Mouse (Mus musculus) cerebellum, adult 2 months (tissue): ENCODE measurements around the gene Lrrtm1. TPM values are rescaled to one million over a fixed set of nuclear protein-coding genes. Genes with fewer than 3 reads are reported as not detected.

Experiments
- DNase-seq, 2 experiments: peaks; one replicate each; pipeline ENCODE4 v3.0.0; 2021
- H3K27ac ChIP-seq: fragments of 200-500 bp; 2 replicates; pipeline ENCODE4 v1.5.1; 2012; ENCODE audit warnings: low read length, control low read depth, inconsistent platforms; ENCODE audit not compliant: insufficient read depth
- H3K27me3 ChIP-seq: fragments of 200-500 bp; 2 replicates; pipeline ENCODE4 v1.6.1; 2012; ENCODE audit warnings: inconsistent platforms, mild to moderate bottlenecking, low read length, moderate library complexity; ENCODE audit not compliant: control insufficient read depth, insufficient read depth
- H3K4me1 ChIP-seq: fragments of 200-500 bp; 2 replicates; pipeline ENCODE4 v1.6.1; 2011; ENCODE audit warnings: low read length; ENCODE audit not compliant: control insufficient read depth, insufficient read depth
- H3K4me3 ChIP-seq: fragments of 200-500 bp; replicated peaks from 2 replicates; pipeline ENCODE3; 2011; ENCODE audit warnings: mild to moderate bottlenecking, low read depth, low read length, control low read depth; ENCODE audit not compliant: insufficient read depth
- CTCF ChIP-seq: fragments of 200-500 bp; IDR thresholded peaks from 2 replicates; pipeline ENCODE4 v1.5.1; 2011; ENCODE audit warnings: low read depth, mild to moderate bottlenecking, control low read depth, low read length, moderate library complexity, borderline replicate concordance; ENCODE audit not compliant: insufficient read depth
- POLR2A ChIP-seq: fragments of 200-500 bp; IDR thresholded peaks from 2 replicates; pipeline ENCODE4 v1.6.1; 2011; ENCODE audit warnings: low read length, control low read depth, borderline replicate concordance; ENCODE audit not compliant: insufficient read depth
- WGBS: fragments of 180-500 bp; shearing (Covaris S2); methylation state at CpG from one replicate; pipeline ENCODE4 v1.1.7; 2018; 5-methylcytosine and 5-hydroxymethylcytosine counted together
- polyA plus RNA-seq: library from polyadenylated mRNA; depleted of rRNA; stranded (reverse); fragments of >200 nt; gene quantifications from 2 replicates; pipeline ENCODE4 v1.2.3, GENCODE M21; 2012

Gene Lrrtm1
- polyA plus RNA-seq, 1 experiment = 16.0 TPM

DNA sequence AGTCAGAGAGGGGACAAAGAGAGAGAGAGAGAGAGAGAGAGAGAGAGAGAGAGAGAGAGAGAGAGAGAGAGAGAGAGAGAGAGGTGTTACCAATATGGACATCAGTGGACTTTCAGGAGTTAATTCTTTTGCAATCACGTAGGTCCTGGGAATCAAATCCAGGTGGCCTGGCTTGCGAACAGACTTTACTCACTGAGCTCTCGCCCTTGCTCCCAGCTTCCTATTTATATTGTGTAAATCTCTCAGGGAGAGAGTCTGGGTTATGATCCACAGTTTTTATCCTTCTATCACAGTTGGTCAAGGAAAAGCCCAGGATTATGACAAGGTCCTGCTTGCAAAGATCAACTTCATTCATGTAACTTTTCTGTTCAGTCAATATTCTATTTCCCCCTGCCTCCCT is 22.7 kb downstream of the Lrrtm1 start:
- Histone ChIP-seq H3K27me3 (no peaks in the 10 kb centered on the region), H3K4me3 (no peak overlapping the region), H3K4me1 (no peaks in the 10 kb centered on the region), H3K27ac (no peak overlapping the region)
- WGBS = 68% methylated on average over 3 of the region's 3 CpGs
- DNase-seq = no peak
- TF ChIP-seq POLR2A (no peak), CTCF (no peak)

DNA sequence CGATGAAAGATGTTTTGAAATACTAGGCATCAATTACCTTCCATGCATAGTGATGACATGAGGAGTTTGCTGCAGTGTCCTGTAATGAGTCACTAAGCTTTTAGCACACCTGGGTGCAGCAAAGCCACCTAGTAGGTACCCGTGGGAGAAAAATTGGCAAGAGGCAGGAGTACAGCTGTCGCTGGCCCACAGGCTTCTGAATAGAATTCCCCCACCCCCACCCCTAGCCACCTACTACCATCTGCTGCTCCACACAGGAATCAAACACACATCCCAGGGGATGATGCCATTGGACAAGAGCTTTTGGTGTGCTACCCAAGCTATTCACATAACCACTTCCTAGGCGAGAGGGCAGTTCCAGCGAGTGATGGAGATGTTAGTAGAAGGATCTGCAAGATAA is 36.3 kb downstream of the Lrrtm1 start:
- 40% methylated on average over 5 of the region's 5 CpGs for WGBS
- peak in 1 of 2 experiments; percentile 15 for DNase-seq
- Histone ChIP-seq H3K4me1 (peaks cover 5% of the 10 kb centered on the region; the same call in 1 of the 2 replicates), H3K4me3 (no peak overlapping the region), H3K27ac (no peak overlapping the region), H3K27me3 (no peaks in the 10 kb centered on the region)
- TF ChIP-seq CTCF (no peak), POLR2A (no peak)

DNA sequence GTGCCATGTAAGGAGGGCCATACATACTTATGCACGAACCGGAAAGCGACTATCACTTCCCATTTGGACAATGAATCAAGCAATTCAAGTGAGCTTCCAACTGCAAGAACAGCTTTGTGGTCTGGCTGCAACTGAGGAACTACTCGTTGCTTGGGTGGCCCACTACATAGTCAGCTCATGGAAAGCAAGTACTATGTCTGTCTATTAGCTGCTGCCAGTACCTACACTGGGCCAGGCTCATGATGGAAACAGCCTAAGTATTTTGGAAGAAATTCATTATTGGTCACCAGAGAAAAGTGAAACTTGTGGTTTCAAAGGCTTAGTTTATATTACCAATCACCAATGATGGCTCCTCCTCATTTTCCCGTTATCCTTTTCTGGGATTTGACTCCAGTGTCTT is 43.8 kb downstream of the Lrrtm1 start:
- TF ChIP-seq POLR2A = no peak
- DNase-seq = no peak
- no peaks in the 10 kb centered on the region for H3K27me3 ChIP-seq
- 95% methylated on average over 5 of the region's 5 CpGs for WGBS
- no peak overlapping the region for H3K4me3 ChIP-seq
- peaks cover 7% of the 10 kb centered on the region; the same call in 1 of the 2 replicates for H3K4me1 ChIP-seq
- no peak overlapping the region for H3K27ac ChIP-seq

DNA sequence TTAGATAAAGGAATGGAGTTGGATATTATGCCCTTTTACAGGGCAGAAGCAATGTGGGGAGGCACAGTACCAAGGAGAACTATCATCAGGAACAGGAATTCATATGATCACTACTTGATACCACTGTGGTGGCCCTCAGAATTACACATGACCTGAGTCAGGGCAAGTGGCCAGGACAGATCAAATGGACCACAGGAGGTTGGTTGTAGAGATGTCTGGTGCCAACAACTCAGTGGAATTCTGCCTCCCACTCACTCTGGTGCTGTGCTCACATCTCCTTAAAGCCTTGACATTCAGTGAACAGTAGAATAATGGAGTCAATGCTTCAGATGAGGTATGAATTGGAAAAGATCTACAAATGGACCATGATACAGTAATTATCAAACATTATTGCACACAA is 45.9 kb downstream of the Lrrtm1 start:
- Histone ChIP-seq H3K4me1 (peaks cover 7% of the 10 kb centered on the region; the same call in 1 of the 2 replicates), H3K27ac (no peak overlapping the region), H3K4me3 (no peak overlapping the region), H3K27me3 (no peaks in the 10 kb centered on the region)
- TF ChIP-seq CTCF = no peak
- no peak for TF ChIP-seq POLR2A
- DNase-seq = peak; percentile 31 to 66

DNA sequence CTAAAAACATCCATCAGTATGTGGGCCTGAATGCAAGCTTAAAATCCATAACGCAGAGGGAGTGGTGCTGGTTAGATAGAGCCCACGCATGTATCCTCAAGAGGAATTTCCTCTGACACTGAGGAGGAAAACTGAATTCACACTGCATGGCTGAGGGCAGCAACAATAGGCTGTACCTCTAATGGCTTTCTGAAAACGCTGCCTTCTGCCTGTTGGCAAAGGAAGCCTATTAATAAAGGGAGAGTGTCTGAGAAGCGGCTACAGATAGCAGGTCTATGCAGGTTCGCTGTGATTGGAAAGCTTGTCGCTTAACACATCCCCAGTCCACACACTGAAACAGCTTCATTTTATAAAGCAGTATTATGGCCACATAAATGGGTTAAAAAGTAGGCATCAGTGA is 48.9 kb downstream of the Lrrtm1 start:
- Histone ChIP-seq H3K27ac (no peak overlapping the region), H3K27me3 (no peaks in the 10 kb centered on the region), H3K4me3 (no peak overlapping the region), H3K4me1 (peaks cover 7% of the 10 kb centered on the region; the same call in 1 of the 2 replicates)
- TF ChIP-seq CTCF (no peak), POLR2A (no peak)
- no peak for DNase-seq
- 90% methylated on average over 6 of the region's 6 CpGs for WGBS

DNA sequence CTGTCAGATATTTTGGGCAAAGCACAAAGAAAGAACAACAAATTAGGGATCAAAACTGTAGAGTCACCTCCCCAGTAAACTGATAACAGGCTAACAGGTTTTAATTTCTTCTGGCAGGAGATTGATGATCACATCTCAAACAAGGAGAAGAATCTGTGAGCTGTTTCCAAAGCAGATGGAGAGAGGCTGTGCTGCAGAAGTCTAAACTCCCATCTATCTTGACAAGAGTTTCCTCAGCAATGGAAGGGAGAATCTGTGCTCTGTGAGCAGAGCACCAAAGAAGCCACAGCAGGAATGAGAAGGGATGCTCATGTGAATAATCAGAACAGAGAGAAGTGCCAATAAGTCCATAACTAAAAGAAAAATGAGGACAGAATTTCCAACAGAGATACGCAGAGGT is 58.8 kb downstream of the Lrrtm1 start:
- H3K27me3 ChIP-seq = no peaks in the 10 kb centered on the region

DNA sequence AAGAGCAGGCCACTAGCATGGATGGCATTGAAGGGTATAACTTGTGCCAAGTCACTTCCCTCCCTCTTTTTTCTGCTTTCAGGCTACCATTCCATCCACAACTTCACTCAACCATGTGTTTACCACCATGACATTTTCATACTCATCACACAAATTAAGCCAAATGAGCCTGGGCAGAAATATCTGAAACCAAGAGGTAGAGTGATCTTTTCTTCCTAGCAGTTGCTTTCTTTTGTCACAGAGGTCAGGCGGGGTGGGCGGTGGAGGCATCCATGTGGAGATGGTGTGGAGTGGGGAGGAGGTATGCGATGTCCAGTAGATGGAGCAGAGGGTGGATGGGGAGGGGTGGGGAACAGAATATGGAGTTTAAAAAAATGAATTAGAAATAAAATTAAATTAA is 64.3 kb downstream of the Lrrtm1 start:
- H3K4me1 ChIP-seq = no peaks in the 10 kb centered on the region
- H3K27ac ChIP-seq = no peak overlapping the region
- TF ChIP-seq CTCF (no peak), POLR2A (no peak)
- no peak overlapping the region for H3K4me3 ChIP-seq
- 89% methylated on average over 3 of the region's 3 CpGs for WGBS
- no peaks in the 10 kb centered on the region for H3K27me3 ChIP-seq
- no peak for DNase-seq

More for the DNA sequence above, 58.8 kb downstream of the Lrrtm1 start:
- Histone ChIP-seq H3K4me3 (no peak overlapping the region), H3K27ac (no peak overlapping the region), H3K4me1 (no peaks in the 10 kb centered on the region)
- WGBS = 86% methylated on average over 1 of the region's 1 CpGs
- no peak for DNase-seq
- no peak for TF ChIP-seq POLR2A
- no peak for TF ChIP-seq CTCF
